Mouse (Mus musculus) liver, embryonic 18 days (tissue): ENCODE data around the gene Cfap77. TPM values are rescaled to one million over a fixed set of nuclear protein-coding genes. Genes with fewer than 3 reads are reported as not detected.

Experiments used
- polyA plus RNA-seq: library from polyadenylated mRNA; depleted of rRNA; stranded (reverse); fragments of >200 nt; gene quantifications from 2 replicates; pipeline ENCODE4 v1.2.3, GENCODE M21; 2012; rRNA removed

Gene Cfap77
- polyA plus RNA-seq = 0.07 and 0.10 TPM in 2 replicates

GRCm38 (mm10) chr2:29054991-29055390 lies at the start of gene Cfap77:
TSS of gene Cfap77 (minus strand) at chr2:29055066.

GRCm38 (mm10) chr2:29060135-29060597 lies 5.3 kb upstream of the Cfap77 start, which contains the start of gene Ttf1:
TSS of gene Ttf1 (plus strand) at chr2:29060262.

GRCm38 (mm10) chr2:28916513-28916865 lies 138.4 kb downstream of the Cfap77 start, which contains the start of gene Barhl1:
TSS of gene Barhl1 (minus strand) at chr2:28916668.

Other genes starting within 250 kb of the Cfap77 start
- 3.5 and 3.7 TPM in 2 replicates for gene Gtf3c4, start 214.7 kb downstream of the Cfap77 start, polyA plus RNA-seq
- 2.6 and 2.9 TPM in 2 replicates for gene Ddx31, start 214.7 kb downstream of the Cfap77 start, polyA plus RNA-seq
- not detected in 2 replicates for gene Barhl1, start 138.4 kb downstream of the Cfap77 start, polyA plus RNA-seq
- 4.4 and 4.9 TPM in 2 replicates for gene Ttf1, start 5.2 kb upstream of the Cfap77 start, polyA plus RNA-seq
- gene Setx, start 69.1 kb upstream of the Cfap77 start, polyA plus RNA-seq = 2.4 and 2.6 TPM in 2 replicates
- gene Ntng2, start 197.9 kb upstream of the Cfap77 start, polyA plus RNA-seq = 1.2 and 2.1 TPM in 2 replicates